Mouse (Mus musculus) erythroblast, embryonic 14.5 days (primary cell): ENCODE measurements around the gene Cryab.

Source experiments
- GATA1 ChIP-seq: IDR thresholded peaks from 2 replicates; pipeline ENCODE4 v1.6.1; 2012; ENCODE audit warnings: low read length, inconsistent platforms, mixed read lengths
- TAL1 ChIP-seq: IDR thresholded peaks from 3 replicates; pipeline ENCODE4 v1.6.1; 2012; ENCODE audit warnings: low read length, inconsistent platforms, mixed read lengths

- TF ChIP-seq GATA1 (no peak), TAL1 (no peak)
Measured at GRCm38 (mm10) chr9:50763331-50763730, 12.2 kb downstream of the Cryab start.
